Mouse (Mus musculus) MEL (cell line): ENCODE data around the gene As3mt. TPM values are rescaled to one million over a fixed set of nuclear protein-coding genes. Genes with fewer than 3 reads are reported as not detected.
"Not testable (repeated sequence)": the region's sequence is repeated elsewhere in the genome, so short reads cannot be mapped to it uniquely, and the experiment has no call there.

Experiments
- DNase-seq: peaks from one replicate; pipeline ENCODE4 v3.0.0; 2011; ENCODE audit warnings: low read depth, low spot score
- H3K27ac ChIP-seq: 2 replicates; pipeline ENCODE4 v1.5.1; 2012; ENCODE audit warnings: low read depth, mild to moderate bottlenecking, control low read depth, low read length, moderate library complexity; ENCODE audit not compliant: control insufficient read depth
- H3K27me3 ChIP-seq, 2 experiments: fragments of 150-350 bp in 1 of 2; sonication (generic) in 1 of 2; 2 replicates each; pipeline ENCODE4 v1.6.1; 2012; ENCODE audit warnings: low read length in 2 of 2, mild to moderate bottlenecking in 2 of 2, improper control_type of control experiment in 1 of 2, moderate library complexity in 1 of 2; ENCODE audit not compliant: insufficient read depth in 2 of 2, control insufficient read depth in 1 of 2
- H3K36me3 ChIP-seq, 2 experiments: 2 replicates each; pipeline ENCODE4 v1.6.1; 2012 to 2014; ENCODE audit warnings: low read length in 2 of 2, improper control_type of control experiment in 1 of 2, inconsistent platforms in 1 of 2, mild to moderate bottlenecking in 1 of 2; ENCODE audit not compliant: insufficient read depth in 2 of 2, control insufficient read depth in 1 of 2
- H3K4me1 ChIP-seq, 2 experiments: fragments of 150-350 bp in 1 of 2; sonication (generic) in 1 of 2; 2 replicates each; pipeline ENCODE4 v1.6.1; 2012; ENCODE audit warnings: low read length in 2 of 2, improper control_type of control experiment in 1 of 2, mild to moderate bottlenecking in 1 of 2; ENCODE audit not compliant: insufficient read depth in 2 of 2, control insufficient read depth in 1 of 2
- H3K4me3 ChIP-seq, 2 experiments: fragments of 150-350 bp in 1 of 2; sonication (generic) in 1 of 2; 2 replicates each; pipeline ENCODE4 v1.5.1; 2012; ENCODE audit warnings: low read depth in 2 of 2, low read length in 2 of 2, mild to moderate bottlenecking in 2 of 2, moderate library complexity in 2 of 2, control low read depth in 1 of 2, improper control_type of control experiment in 1 of 2; ENCODE audit not compliant: control insufficient read depth in 1 of 2, insufficient read depth in 1 of 2
- H3K79me2 ChIP-seq: 2 replicates; pipeline ENCODE4 v1.6.1; 2012; ENCODE audit warnings: mild to moderate bottlenecking, low read length, moderate library complexity; ENCODE audit not compliant: control insufficient read depth, poor library complexity, insufficient read depth
- H3K9ac ChIP-seq: 2 replicates; pipeline ENCODE4 v1.6.1; 2012; ENCODE audit warnings: low read depth, mild to moderate bottlenecking, control low read depth, low read length, moderate library complexity; ENCODE audit not compliant: control insufficient read depth, poor library complexity, severe bottlenecking
- H3K9me3 ChIP-seq: fragments of 150-350 bp; sonication (generic); replicated peaks from 2 replicates; pipeline ENCODE4 v1.6.1; 2012; ENCODE audit warnings: mild to moderate bottlenecking, low read length, improper control_type of control experiment, moderate library complexity; ENCODE audit not compliant: insufficient read depth
- EP300 ChIP-seq, 2 experiments: IDR thresholded peaks; 2 replicates each; pipeline ENCODE4 v1.6.1; 2011; ENCODE audit warnings: improper control_type of control experiment in 2 of 2, low read length in 2 of 2, low read depth in 1 of 2, mild to moderate bottlenecking in 1 of 2
- ETS1 ChIP-seq: IDR thresholded peaks from 2 replicates; pipeline ENCODE4 v1.6.1; 2012; ENCODE audit warnings: low read depth, mild to moderate bottlenecking, inconsistent platforms, low read length, improper control_type of control experiment, moderate library complexity
- GABPA ChIP-seq: IDR thresholded peaks from 2 replicates; pipeline ENCODE4 v1.6.1; 2012; ENCODE audit warnings: low read depth, mild to moderate bottlenecking, inconsistent platforms, low read length, improper control_type of control experiment, moderate library complexity
- HCFC1 ChIP-seq: IDR thresholded peaks from 2 replicates; pipeline ENCODE4 v1.6.1; 2012; ENCODE audit warnings: low read depth, mild to moderate bottlenecking, inconsistent platforms, low read length, improper control_type of control experiment, moderate library complexity
- JUND ChIP-seq: IDR thresholded peaks from 2 replicates; pipeline ENCODE4 v1.6.1; 2011; ENCODE audit warnings: low read depth, mild to moderate bottlenecking, improper control_type of control experiment, low read length
- KAT2A ChIP-seq: conservative IDR thresholded peaks from 2 replicates; pipeline ENCODE4 v1.6.1; 2012; ENCODE audit warnings: low read depth, low read length, improper control_type of control experiment, inconsistent platforms
- MAFK ChIP-seq: IDR thresholded peaks from 2 replicates; pipeline ENCODE4 v1.6.1; 2011; ENCODE audit warnings: low read depth, mild to moderate bottlenecking, low read length, improper control_type of control experiment, borderline replicate concordance
- MAZ ChIP-seq: IDR thresholded peaks from 2 replicates; pipeline ENCODE4 v1.6.1; 2012; ENCODE audit warnings: low read depth, mild to moderate bottlenecking, inconsistent platforms, low read length, improper control_type of control experiment
- MEF2A ChIP-seq: IDR thresholded peaks from 2 replicates; pipeline ENCODE4 v1.6.1; 2014; ENCODE audit warnings: low read depth, mild to moderate bottlenecking, inconsistent platforms, low read length, improper control_type of control experiment; ENCODE audit not compliant: poor library complexity, insufficient replicate concordance, severe bottlenecking; ENCODE audit errors: extremely low read depth
- MXI1 ChIP-seq: IDR thresholded peaks from 2 replicates; pipeline ENCODE4 v1.6.1; 2011; ENCODE audit warnings: mild to moderate bottlenecking, low read depth, low read length, improper control_type of control experiment
- MYC ChIP-seq: IDR thresholded peaks from 2 replicates; pipeline ENCODE4 v1.6.1; 2011; ENCODE audit warnings: low read depth, mild to moderate bottlenecking, low read length, improper control_type of control experiment, moderate library complexity
- NELFE ChIP-seq: IDR thresholded peaks from 2 replicates; pipeline ENCODE4 v1.6.1; 2011; ENCODE audit warnings: low read depth, low read length, improper control_type of control experiment
- NRF1 ChIP-seq: IDR thresholded peaks from 2 replicates; pipeline ENCODE4 v1.6.1; 2014; ENCODE audit warnings: low read depth, mild to moderate bottlenecking, inconsistent platforms, low read length, improper control_type of control experiment, moderate library complexity; ENCODE audit not compliant: poor library complexity, insufficient read depth, severe bottlenecking
- POLR2A ChIP-seq, 2 experiments: IDR thresholded peaks; 2 replicates each; pipeline ENCODE4 v1.6.1; 2011 to 2012; ENCODE audit warnings: low read length in 2 of 2, mild to moderate bottlenecking in 2 of 2, control low read depth in 1 of 2, improper control_type of control experiment in 1 of 2, low read depth in 1 of 2, moderate library complexity in 1 of 2; ENCODE audit not compliant: control insufficient read depth in 1 of 2, insufficient read depth in 1 of 2, poor library complexity in 1 of 2
- SMC3 ChIP-seq: IDR thresholded peaks from 2 replicates; pipeline ENCODE4 v1.6.1; 2011; ENCODE audit warnings: low read depth, low read length, improper control_type of control experiment
- TAL1 ChIP-seq: IDR thresholded peaks from 2 replicates; pipeline ENCODE4 v1.6.1; 2012; ENCODE audit warnings: mild to moderate bottlenecking, inconsistent platforms, low read length, moderate library complexity, mixed read lengths
- TBP ChIP-seq: IDR thresholded peaks from 2 replicates; pipeline ENCODE4 v1.8.0; 2011; ENCODE audit warnings: low read depth, low read length, improper control_type of control experiment
- TCF12 ChIP-seq: IDR thresholded peaks from 2 replicates; pipeline ENCODE4 v1.6.1; 2014; ENCODE audit warnings: low read depth, mild to moderate bottlenecking, inconsistent platforms, low read length, improper control_type of control experiment, moderate library complexity
- UBTF ChIP-seq: IDR thresholded peaks from 2 replicates; pipeline ENCODE4 v1.6.1; 2012; ENCODE audit warnings: low read depth, mild to moderate bottlenecking, inconsistent platforms, low read length, improper control_type of control experiment, moderate library complexity, borderline replicate concordance; ENCODE audit not compliant: insufficient read depth
- USF1 ChIP-seq: IDR thresholded peaks from 2 replicates; pipeline ENCODE4 v1.6.1; 2014; ENCODE audit warnings: low read depth, mild to moderate bottlenecking, inconsistent platforms, low read length, improper control_type of control experiment, moderate library complexity
- ZKSCAN1 ChIP-seq: IDR thresholded peaks from 2 replicates; pipeline ENCODE4 v1.6.1; 2012; ENCODE audit warnings: low read depth, mild to moderate bottlenecking, inconsistent platforms, low read length, improper control_type of control experiment, moderate library complexity
- ZMIZ1 ChIP-seq: IDR thresholded peaks from 2 replicates; pipeline ENCODE4 v1.6.1; 2012; ENCODE audit warnings: low read depth, mild to moderate bottlenecking, inconsistent platforms, low read length, improper control_type of control experiment, moderate library complexity
- polyA plus RNA-seq, 2 experiments: library from polyadenylated mRNA; stranded (reverse) in 1 of 2; unstranded in 1 of 2; fragments of >175 nt in 1 of 2; fragments of >200 nt in 1 of 2; gene quantifications; 2 replicates each; pipeline versions ENCODE4 v1.2.1 to v1.2.4; 2012; ENCODE audit warnings: low replicate concordance in 2 of 2, low read depth in 1 of 2; ENCODE audit not compliant: insufficient read length in 2 of 2, insufficient read depth in 1 of 2, missing spikeins in 1 of 2
- total RNA-seq: library from RNA; depleted of rRNA; stranded (reverse); fragments of 300-350 nt; gene quantifications from 2 replicates; pipeline ENCODE4 v1.2.3, GENCODE M21; 2012

As3mt gene
- total and polyA plus RNA-seq, 3 experiments = 17.0 to 52.2 TPM; not detected in 1

DNA sequence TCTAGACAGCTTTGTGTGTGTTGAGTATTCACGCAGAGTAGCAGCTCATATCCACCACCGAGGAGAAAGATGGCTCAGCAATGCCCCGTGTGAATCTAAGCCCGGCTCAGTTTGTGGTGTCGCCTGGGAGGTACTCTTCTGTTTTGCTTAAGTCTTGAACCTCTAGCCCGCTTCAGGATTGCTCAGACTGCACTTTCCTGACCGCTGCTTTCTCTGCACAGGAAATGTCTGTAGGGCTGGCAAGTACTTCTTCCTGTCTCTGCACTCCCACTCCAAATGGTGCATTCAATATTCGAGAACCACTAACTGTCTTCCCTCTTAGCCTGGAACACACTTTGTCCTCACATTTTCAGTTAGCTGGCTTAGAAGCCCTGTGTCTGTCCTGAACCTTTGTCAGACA is 51.8 kb downstream of the As3mt start:
- H3K27me3 ChIP-seq = peaks cover 2 to 8% of the 10 kb centered on the region in 2 experiments; a peak in 3 of 4 replicates
- H3K36me3 ChIP-seq = peaks cover 0 to 9% of the 10 kb centered on the region in 2 experiments; a peak in 2 of 4 replicates
- TF ChIP-seq USF1 = no peak
- TF ChIP-seq KAT2A = no peak
- no peak for TF ChIP-seq TBP
- no peak for TF ChIP-seq POLR2A (IDR thresholded peaks at IDR 0.05; ENCODE audit: control insufficient read depth in 1 of 2, insufficient read depth in 1 of 2, low read depth in 1 of 2, low read length in 2 of 2, poor library complexity in 1 of 2)
- no peak for TF ChIP-seq NRF1
- no peak for TF ChIP-seq MEF2A
- no peak for TF ChIP-seq TCF12
- TF ChIP-seq ZMIZ1 = no peak
- TF ChIP-seq HCFC1 = no peak
- no peak for TF ChIP-seq SMC3
- TF ChIP-seq TAL1 = no peak
- TF ChIP-seq ZKSCAN1 = no peak
- H3K79me2 ChIP-seq = no peaks in the 10 kb centered on the region; the same call in 1 of the 2 replicates
- H3K4me1 ChIP-seq = peaks cover 6 to 8% of the 10 kb centered on the region in 2 experiments
- no peaks in the 10 kb centered on the region for H3K9me3 ChIP-seq
- no peak overlapping the region for H3K9ac ChIP-seq
- DNase-seq = no peak
- no peak overlapping the region for H3K4me3 ChIP-seq
- no peak overlapping the region for H3K27ac ChIP-seq

DNA sequence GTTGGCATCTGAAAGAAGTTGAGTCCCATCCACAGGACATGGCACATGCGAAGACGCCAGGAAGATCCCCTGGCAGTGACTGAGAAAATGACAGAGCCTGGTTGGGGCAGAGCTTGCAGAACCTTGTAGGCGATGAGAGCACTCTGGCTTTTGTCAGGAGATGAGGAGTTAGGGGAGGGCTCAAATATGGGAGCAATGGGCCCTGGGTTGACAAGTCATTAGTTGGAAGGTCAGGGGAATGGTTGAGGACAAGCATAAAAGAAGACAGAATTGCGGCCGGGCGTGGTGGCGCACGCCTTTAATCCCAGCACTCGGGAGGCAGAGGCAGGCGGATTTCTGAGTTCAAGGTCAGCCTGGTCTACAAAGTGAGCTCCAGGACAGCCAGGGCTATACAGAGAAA is 52.7 kb downstream of the As3mt start:
- not testable (repeated sequence) for H3K79me2 ChIP-seq, DNase-seq, H3K9ac ChIP-seq, H3K27ac ChIP-seq, H3K9me3 ChIP-seq, H3K4me3 ChIP-seq
- Histone ChIP-seq H3K36me3 (peaks cover 0 to 16% of the 10 kb centered on the region in 2 experiments; a peak in 2 of 4 replicates), H3K27me3 (peaks cover 2 to 12% of the 10 kb centered on the region in 2 experiments; a peak in 3 of 4 replicates), H3K4me1 (peaks cover 12 to 16% of the 10 kb centered on the region in 2 experiments)

DNA sequence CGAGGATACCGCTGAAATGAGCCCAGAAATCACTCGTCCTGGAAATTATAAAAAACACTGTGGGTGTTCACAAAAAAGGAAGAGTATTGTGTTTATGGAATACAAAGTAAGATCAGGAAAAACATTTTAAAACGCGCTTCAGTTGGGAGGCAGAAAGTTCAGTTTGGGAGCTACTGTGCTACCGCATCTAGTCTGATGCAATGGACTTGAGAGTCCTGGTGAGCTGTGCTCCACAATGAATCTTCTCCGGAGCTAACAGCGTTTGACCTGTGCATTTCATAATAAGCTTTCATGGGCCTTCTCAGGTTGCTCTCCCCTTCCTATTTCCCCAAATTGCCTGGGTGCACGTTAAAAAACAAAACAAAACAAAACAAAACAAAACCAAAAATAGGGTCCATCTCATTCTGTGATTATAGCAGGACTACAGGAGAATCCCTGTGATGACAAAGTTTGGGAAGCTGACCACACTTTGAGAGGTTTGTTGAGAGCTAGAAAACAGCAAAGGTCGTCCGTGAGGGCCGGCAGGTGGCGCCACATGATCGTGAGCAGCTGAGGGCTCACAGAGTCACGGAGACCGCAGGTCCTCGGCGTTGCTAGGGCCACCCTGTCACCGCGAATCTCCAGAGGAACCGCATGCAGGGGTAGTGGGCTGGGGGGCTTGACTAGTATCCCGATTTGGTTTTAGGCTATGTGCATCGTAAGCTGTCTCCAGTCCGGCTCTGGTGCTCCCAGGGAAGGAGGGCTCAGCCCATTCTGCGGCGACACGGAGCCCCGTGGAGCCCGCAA is 53.3 kb downstream of the As3mt start:
- Histone ChIP-seq H3K36me3 (peaks cover 0 to 20% of the 10 kb centered on the region in 2 experiments; a peak in 2 of 4 replicates), H3K9ac (peak overlapping the region; percentile 30), H3K4me3 (peak overlapping the region; percentile 49), H3K79me2 (no peaks in the 10 kb centered on the region; the same call in 1 of the 2 replicates), H3K27ac (peak overlapping the region; percentile 5; the same call in 1 of the 2 replicates), H3K4me1 (peaks cover 15 to 17% of the 10 kb centered on the region in 2 experiments), H3K9me3 (no peaks in the 10 kb centered on the region), H3K27me3 (peaks cover 2 to 12% of the 10 kb centered on the region in 2 experiments; a peak in 3 of 4 replicates)
- peak; percentile 94 for DNase-seq
- TF ChIP-seq MAZ = no peak
- no peak for TF ChIP-seq UBTF
- no peak for TF ChIP-seq MXI1
- TF ChIP-seq TAL1 = no peak
- no peak for TF ChIP-seq JUND
- no peak for TF ChIP-seq ETS1
- no peak for TF ChIP-seq ZMIZ1
- no peak for TF ChIP-seq EP300 (IDR thresholded peaks at IDR 0.05; ENCODE audit: low read depth in 1 of 2, low read length in 2 of 2)
- no peak for TF ChIP-seq MAFK
- no peak for TF ChIP-seq HCFC1
- no peak for TF ChIP-seq TCF12
- TF ChIP-seq SMC3 = peak; percentile 100
- TF ChIP-seq NELFE = no peak
- no peak for TF ChIP-seq GABPA
- TF ChIP-seq USF1 = no peak
- no peak for TF ChIP-seq MYC
